Mouse (Mus musculus): ENCODE measurements around the gene Galnt13.

GRCm38 (mm10) chr2:54778790-54779273, 342.7 kb downstream of the Galnt13 start:
- TF ChIP-seq CTCF (IDR thresholded peaks at IDR 0.05; ENCODE audit: borderline replicate concordance, insufficient read depth, low read length): no peak
- TF ChIP-seq POLR2A (IDR thresholded peaks at IDR 0.05; ENCODE audit: low read depth, low read length): no peak

All from embryonic fibroblast, embryonic 13.5 days (primary cell).